Mouse (Mus musculus) liver, embryonic 16.5 days (tissue): ENCODE results near the gene Dnajb11. TPM values are rescaled to one million over a fixed set of nuclear protein-coding genes. Genes with fewer than 3 reads are reported as not detected.

Experiments used
- ATAC-seq: fragments of 200-750 bp; cut with Nextera tagmentation; 2 replicates; pipeline ENCODE4 v1.8.0; 2017; ENCODE audit warnings: low read depth, mild to moderate bottlenecking, moderate number of reproducible peaks, moderate library complexity
- H3K27ac ChIP-seq: fragments of 300-500 bp; sonication (generic); 2 replicates; pipeline ENCODE4 v1.5.1; 2014; ENCODE audit warnings: mild to moderate bottlenecking, low read length
- H3K27me3 ChIP-seq: fragments of 300-500 bp; sonication (generic); 2 replicates; pipeline ENCODE4 v1.6.1; 2014; ENCODE audit warnings: low read depth, low read length, mixed read lengths; ENCODE audit not compliant: control insufficient read depth, insufficient read depth
- H3K36me3 ChIP-seq: fragments of 300-500 bp; sonication (generic); 2 replicates; pipeline ENCODE4 v1.6.1; 2014; ENCODE audit warnings: mild to moderate bottlenecking; ENCODE audit not compliant: control insufficient read depth, insufficient read depth
- H3K4me1 ChIP-seq: fragments of 300-500 bp; sonication (generic); 2 replicates; pipeline ENCODE4 v1.6.1; 2014; ENCODE audit warnings: low read depth, low read length, mixed read lengths; ENCODE audit not compliant: control insufficient read depth
- H3K4me2 ChIP-seq: fragments of 300-500 bp; sonication (generic); 2 replicates; pipeline ENCODE4 v1.6.1; 2014; ENCODE audit warnings: low read depth, low read length, mixed read lengths
- H3K4me3 ChIP-seq: fragments of 300-500 bp; sonication (generic); 2 replicates; pipeline ENCODE4 v1.5.1; 2014; ENCODE audit warnings: low read depth, mild to moderate bottlenecking, low read length
- H3K9ac ChIP-seq: fragments of 300-500 bp; sonication (generic); 2 replicates; pipeline ENCODE4 v1.6.1; 2014; ENCODE audit warnings: low read depth, low read length
- H3K9me3 ChIP-seq: fragments of 300-500 bp; sonication (generic); replicated peaks from 2 replicates; pipeline ENCODE4 v1.6.1; 2016; ENCODE audit warnings: low read length; ENCODE audit not compliant: control insufficient read depth
- WGBS: fragments of 180-500 bp; shearing (Covaris S2); extraction: QIAGEN DNeasy Blood & Tissue Kit; methylation state at CpG from one replicate; pipeline ENCODE4 v1.1.7; 2014; ENCODE audit not compliant: insufficient replicate concordance; 5-methylcytosine and 5-hydroxymethylcytosine counted together
- polyA plus RNA-seq: library from polyadenylated mRNA; unstranded; fragments of >200 nt; fragmentation: Nextera tagmentation; extraction: Ambion mirVana; gene quantifications from 2 replicates; pipeline ENCODE4 v1.2.1, GENCODE M21; 2015

Dnajb11 gene
- polyA plus RNA-seq, 1 experiment from 2014 or later = 50.7 TPM

DNA sequence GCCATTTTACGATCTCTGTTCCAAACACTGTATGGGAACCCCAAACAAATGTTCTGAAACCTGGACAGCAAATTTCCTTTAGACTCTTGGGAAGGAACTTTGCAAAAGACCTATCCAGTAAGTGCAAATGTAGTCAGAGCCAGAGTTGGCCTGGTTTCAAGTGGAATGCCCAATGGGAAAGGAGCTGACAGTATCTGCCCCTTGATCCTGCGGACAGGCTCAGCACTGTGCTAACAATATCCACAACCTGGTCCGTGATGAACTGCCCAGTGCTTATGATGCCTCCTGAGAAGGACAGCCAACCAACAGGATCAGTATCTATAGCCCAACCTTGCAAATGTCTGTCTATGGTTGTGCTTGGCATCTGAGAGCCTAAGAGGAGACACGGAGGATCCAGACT, 12.2 kb upstream of the Dnajb11 start:
- H3K9ac ChIP-seq = no peak overlapping the region
- H3K27me3 ChIP-seq = no peaks in the 10 kb centered on the region
- H3K4me3 ChIP-seq = no peak overlapping the region
- peak overlapping the region; percentile 60; the same call in 1 of the 2 replicates for H3K27ac ChIP-seq
- no peaks in the 10 kb centered on the region for H3K9me3 ChIP-seq
- 69% methylated on average over 4 of the region's 4 CpGs for WGBS
- H3K4me2 ChIP-seq = no peak overlapping the region
- ATAC-seq = peak; percentile 61
- H3K36me3 ChIP-seq = peaks cover 5% of the 10 kb centered on the region
- H3K4me1 ChIP-seq = peaks cover 22% of the 10 kb centered on the region

DNA sequence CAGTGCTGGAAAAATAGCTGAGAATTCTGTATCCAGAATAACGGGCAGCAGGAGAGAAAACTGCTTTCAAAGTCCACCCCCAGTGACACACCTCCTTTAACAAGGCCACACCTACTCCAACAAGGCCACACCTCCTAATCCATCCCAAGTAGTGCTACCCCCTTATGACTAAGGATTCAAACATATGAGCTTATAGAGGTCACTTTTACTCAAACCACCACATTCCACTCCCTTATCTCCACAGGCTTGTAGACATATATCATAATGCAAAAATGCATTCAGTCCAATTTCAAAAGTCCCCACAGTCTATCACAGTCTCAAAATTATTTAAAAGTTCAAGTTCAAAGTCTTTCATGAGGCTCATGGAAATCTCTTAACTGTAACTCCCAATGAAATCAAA, 10.0 kb upstream of the Dnajb11 start:
- Histone ChIP-seq H3K4me3 (no peak overlapping the region), H3K27me3 (no peaks in the 10 kb centered on the region), H3K27ac (no peak overlapping the region), H3K36me3 (no peaks in the 10 kb centered on the region), H3K9ac (no peak overlapping the region), H3K4me2 (no peak overlapping the region), H3K9me3 (no peaks in the 10 kb centered on the region), H3K4me1 (peaks cover 31% of the 10 kb centered on the region)
- no peak for ATAC-seq
- WGBS = 85% methylated on average over 1 of the region's 1 CpGs

DNA sequence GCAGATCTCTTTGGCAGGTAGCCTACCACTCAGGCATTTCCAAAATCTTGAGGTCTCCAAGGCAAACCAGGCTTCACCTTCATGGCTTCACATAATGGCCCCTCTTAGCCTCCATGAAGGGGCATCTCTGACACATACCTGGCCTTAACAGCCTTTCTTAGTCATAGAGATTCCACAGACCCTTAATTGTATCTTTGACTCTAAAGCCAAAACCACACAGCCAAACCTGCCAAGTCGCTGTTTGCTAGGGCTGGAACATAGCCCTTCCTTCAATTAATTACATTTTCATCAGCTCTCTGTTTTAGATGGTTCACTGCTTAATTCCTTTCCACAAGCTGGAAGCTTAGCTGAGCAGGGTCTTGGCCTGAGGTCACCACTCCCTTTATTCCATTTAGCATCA, 9.3 kb upstream of the Dnajb11 start:
- Histone ChIP-seq H3K9me3 (no peaks in the 10 kb centered on the region), H3K4me3 (no peak overlapping the region), H3K9ac (no peak overlapping the region), H3K27ac (no peak overlapping the region), H3K4me1 (peaks cover 37% of the 10 kb centered on the region), H3K4me2 (no peak overlapping the region), H3K27me3 (no peaks in the 10 kb centered on the region), H3K36me3 (no peaks in the 10 kb centered on the region)
- 94% methylated on average over 1 of the region's 1 CpGs for WGBS
- ATAC-seq = no peak

DNA sequence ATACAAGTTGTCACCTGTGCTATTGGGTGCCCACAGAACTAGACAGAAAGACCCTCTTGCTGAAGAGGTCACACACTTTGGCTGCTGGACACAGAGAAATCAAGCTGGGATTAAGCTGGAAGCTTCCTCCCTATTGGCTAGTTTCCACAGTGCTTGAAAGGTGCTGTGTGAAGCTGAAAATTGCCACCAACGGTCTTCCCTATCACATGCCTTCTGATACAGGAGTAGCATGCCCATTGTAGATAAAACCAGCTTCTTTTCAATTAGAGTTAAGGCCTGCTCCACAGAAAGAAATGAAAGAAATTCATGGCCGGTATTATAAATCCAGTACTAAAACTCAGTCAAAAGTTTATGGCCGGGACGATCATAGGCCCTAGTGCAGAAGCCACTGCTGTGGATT, 4.9 kb upstream of the Dnajb11 start:
- Histone ChIP-seq H3K36me3 (peaks cover 2% of the 10 kb centered on the region; the same call in 1 of the 2 replicates), H3K4me1 (peaks cover 32% of the 10 kb centered on the region), H3K27me3 (no peaks in the 10 kb centered on the region), H3K27ac (peak overlapping the region; percentile 63), H3K4me3 (peak overlapping the region; percentile 42), H3K4me2 (peak overlapping the region; percentile 60), H3K9me3 (no peaks in the 10 kb centered on the region), H3K9ac (peak overlapping the region; percentile 5; the same call in 1 of the 2 replicates)
- no peak for ATAC-seq
- 48% methylated on average over 4 of the region's 4 CpGs for WGBS

DNA sequence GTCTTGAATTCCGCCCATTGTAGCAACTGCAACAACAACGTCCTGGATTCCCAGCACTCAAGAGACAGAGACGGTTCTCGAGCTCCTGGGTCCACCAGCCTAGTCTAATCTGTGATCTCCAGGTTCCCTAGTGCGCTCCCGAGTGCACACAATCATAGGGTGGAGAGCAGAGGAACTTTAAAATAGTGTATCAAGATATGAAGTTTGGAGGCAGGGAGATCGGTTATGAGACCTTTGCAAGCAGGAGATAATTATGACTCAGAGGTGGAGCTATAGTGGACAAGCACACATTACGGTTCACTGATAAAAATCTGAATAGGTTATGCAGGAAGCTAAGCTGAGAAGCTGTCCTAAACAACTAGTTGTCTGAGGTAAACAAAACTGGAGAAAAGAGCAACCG, 872 bp upstream of the Dnajb11 start:
- Histone ChIP-seq H3K4me2 (peak overlapping the region; percentile 96), H3K36me3 (peaks cover 2% of the 10 kb centered on the region; the same call in 1 of the 2 replicates), H3K4me1 (peaks cover 37% of the 10 kb centered on the region), H3K27me3 (no peaks in the 10 kb centered on the region), H3K9me3 (no peaks in the 10 kb centered on the region), H3K4me3 (peak overlapping the region; percentile 86), H3K27ac (peak overlapping the region; percentile 97), H3K9ac (peak overlapping the region; percentile 71)
- 2% methylated on average over 9 of the region's 9 CpGs for WGBS
- peak; percentile 25 for ATAC-seq

DNA sequence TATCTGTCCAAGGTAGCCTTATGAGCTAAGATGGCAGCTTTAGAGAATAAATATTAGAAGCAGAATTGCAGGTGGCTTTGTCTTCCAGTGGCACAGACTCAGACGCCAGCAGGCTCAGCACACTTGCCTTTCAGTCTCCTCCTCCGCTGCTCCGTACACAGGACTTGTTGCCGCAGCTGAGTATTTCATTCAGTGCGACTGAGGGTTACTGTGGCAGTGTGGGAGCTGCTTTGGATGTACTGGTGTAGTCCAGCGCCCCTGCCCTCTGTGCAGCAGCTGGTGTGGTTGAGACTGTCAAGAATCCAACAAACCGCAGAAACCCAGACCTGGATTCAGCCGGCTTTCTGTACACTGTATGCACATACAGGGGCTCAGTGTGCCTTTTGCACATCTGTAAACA, 14.8 kb downstream of the Dnajb11 start:
- no peak overlapping the region for H3K4me3 ChIP-seq
- H3K9me3 ChIP-seq = no peaks in the 10 kb centered on the region
- H3K9ac ChIP-seq = no peak overlapping the region
- no peak overlapping the region for H3K27ac ChIP-seq
- no peaks in the 10 kb centered on the region for H3K4me1 ChIP-seq
- no peak overlapping the region for H3K4me2 ChIP-seq
- H3K36me3 ChIP-seq = peaks cover 50% of the 10 kb centered on the region
- ATAC-seq = no peak
- WGBS = 85% methylated on average over 8 of the region's 8 CpGs
- no peaks in the 10 kb centered on the region for H3K27me3 ChIP-seq

DNA sequence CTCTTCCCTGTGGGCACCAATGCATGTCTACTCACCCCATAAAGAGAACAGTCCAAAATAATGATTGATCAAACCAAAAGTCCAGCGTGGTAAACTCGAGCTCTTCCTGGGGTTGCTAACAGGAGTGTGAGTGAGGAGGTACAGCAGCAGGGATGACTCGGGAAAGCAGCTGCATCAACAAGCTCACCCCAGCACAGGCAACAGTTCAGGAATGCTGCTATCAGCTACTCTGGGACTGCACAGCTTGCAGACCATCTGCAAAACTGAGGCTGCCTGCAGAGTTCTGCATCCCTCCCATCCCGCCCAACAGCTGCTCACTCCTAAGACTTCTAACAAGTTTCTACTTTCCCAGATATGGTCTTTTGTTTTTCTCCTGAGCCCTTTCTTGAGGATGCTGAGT, 15.7 kb downstream of the Dnajb11 start:
- Histone ChIP-seq H3K9me3 (no peaks in the 10 kb centered on the region), H3K36me3 (peaks cover 40% of the 10 kb centered on the region), H3K4me2 (no peak overlapping the region), H3K4me1 (no peaks in the 10 kb centered on the region), H3K27me3 (no peaks in the 10 kb centered on the region), H3K27ac (no peak overlapping the region), H3K9ac (no peak overlapping the region), H3K4me3 (no peak overlapping the region)
- WGBS = 72% methylated on average over 4 of the region's 4 CpGs
- ATAC-seq = no peak

DNA sequence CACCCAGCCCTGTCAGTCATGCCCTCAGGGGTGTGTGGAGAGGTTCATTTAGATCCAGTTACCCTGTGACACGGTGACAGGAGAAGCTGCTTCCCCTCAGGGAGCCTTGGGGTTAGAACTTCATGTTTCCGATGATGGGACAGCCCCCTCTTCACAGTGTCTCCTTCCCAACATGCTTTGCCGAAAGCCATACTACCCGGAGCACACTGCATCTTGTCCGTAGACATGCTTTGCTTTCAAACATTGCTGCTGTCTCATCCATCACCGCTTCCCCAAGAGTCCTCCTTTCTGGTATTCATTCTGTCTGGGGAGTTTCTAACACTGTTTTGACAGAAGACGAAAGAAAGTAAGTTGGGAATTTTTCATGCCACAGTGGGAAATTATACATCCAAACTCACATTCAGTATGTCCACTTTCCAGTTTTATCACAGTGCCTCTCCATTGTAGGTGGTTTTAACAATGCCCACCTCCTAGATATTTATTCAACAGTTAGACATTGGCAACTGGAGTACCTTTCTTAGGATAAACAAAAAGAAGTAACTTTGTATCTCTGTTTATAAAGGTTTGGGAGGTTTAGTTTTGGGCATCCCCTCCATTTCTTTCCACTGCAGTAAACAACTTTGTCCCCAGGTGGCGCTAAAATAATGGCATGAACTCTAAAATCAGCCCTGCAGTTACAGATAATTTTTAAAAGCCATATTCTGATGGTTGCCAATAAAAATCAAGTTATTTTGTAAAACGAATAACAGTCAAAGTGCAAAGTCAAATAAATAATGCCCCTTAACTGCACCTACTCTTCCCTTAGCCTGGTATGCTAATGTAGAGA, 18.8 kb downstream of the Dnajb11 start:
- Histone ChIP-seq H3K36me3 (peaks cover 11% of the 10 kb centered on the region; the same call in 1 of the 2 replicates), H3K9me3 (no peaks in the 10 kb centered on the region), H3K4me2 (no peak overlapping the region), H3K4me1 (no peaks in the 10 kb centered on the region; the same call in none of the 2 replicates), H3K27me3 (no peaks in the 10 kb centered on the region), H3K9ac (no peak overlapping the region), H3K4me3 (no peak overlapping the region), H3K27ac (no peak overlapping the region)
- no peak for ATAC-seq
- WGBS = 44% methylated on average over 9 of the region's 9 CpGs

DNA sequence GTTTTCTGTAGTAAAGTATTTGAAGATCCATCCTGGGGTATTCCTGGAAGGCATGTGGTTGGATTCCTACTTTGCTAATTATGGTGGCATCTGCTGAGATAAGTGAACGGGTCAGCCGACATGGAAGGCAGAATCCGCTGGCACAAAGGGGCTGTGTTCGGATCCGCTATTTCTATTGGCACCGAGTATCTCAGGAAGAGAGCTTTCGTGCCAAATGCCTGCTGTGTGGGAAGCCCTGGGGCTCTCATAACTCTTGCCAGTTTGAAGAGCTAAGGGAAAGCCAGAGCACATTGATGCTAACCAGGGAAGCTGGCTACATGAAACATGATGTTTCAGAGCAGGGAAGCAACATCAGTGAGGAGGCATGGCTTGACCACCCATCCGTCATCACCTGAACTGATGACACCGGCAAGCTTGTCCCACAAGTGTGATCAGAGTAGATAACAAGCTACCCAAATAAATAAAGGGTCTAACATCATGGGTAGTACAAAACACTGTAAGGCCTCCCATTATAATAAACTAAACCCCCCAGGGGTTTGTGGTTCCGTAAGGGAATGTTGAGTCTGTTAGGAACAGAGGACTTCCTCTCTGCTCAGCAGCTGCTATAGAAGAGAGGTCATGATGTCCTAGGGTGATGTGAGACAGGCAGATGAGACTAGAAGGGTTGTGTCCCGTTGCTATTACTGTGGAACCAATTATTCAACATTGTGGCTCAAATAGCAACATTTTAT, 20.2 kb downstream of the Dnajb11 start:
- H3K4me3 ChIP-seq = no peak overlapping the region
- peaks cover 3% of the 10 kb centered on the region for H3K4me1 ChIP-seq
- peaks cover under 1% of the 10 kb centered on the region; the same call in 1 of the 2 replicates for H3K36me3 ChIP-seq
- no peak for ATAC-seq
- 74% methylated on average over 11 of the region's 11 CpGs for WGBS
- no peak overlapping the region for H3K27ac ChIP-seq
- H3K4me2 ChIP-seq = no peak overlapping the region
- no peaks in the 10 kb centered on the region for H3K9me3 ChIP-seq
- H3K27me3 ChIP-seq = no peaks in the 10 kb centered on the region
- H3K9ac ChIP-seq = no peak overlapping the region
